In genomic region chr8:76823456-76823855, GRCm38 (mm10) we compare ENCODE assay signal across 30 mouse cellular contexts.
"Had no signal": no experiment of that assay in that cellular context is flagged by ENCODE, and none has a peak within 500 bp of the region (broad histone marks: within the 10 kb centered on the region; RNA-seq: fewer than 3 reads in every experiment).

No protein-coding gene starts in this region.

- H3K4me2 ChIP-seq: embryonic facial prominence, embryonic 12.5 days; embryonic facial prominence, embryonic 13.5 days; embryonic facial prominence, embryonic 15.5 days; forebrain, embryonic 12.5 days; forebrain, embryonic 13.5 days; forebrain, embryonic 15.5 days; heart, embryonic 11.5 days; heart, embryonic 12.5 days had no signal

- H3K36me3 ChIP-seq: embryonic facial prominence, embryonic 12.5 days; embryonic facial prominence, embryonic 13.5 days; embryonic facial prominence, embryonic 15.5 days; forebrain, embryonic 10.5 days; forebrain, embryonic 12.5 days; forebrain, embryonic 15.5 days; heart, embryonic 10.5 days; heart, embryonic 12.5 days had no signal

- H3K4me3 ChIP-seq: embryonic facial prominence, embryonic 12.5 days; embryonic facial prominence, embryonic 13.5 days; embryonic facial prominence, embryonic 15.5 days; erythroblast, embryonic 14.5 days; forebrain, embryonic 10.5 days; forebrain, embryonic 12.5 days; forebrain, embryonic 13.5 days; forebrain, embryonic 15.5 days; gastrocnemius, adult 2 months; heart, adult 2 months; heart, embryonic 10.5 days; heart, embryonic 12.5 days had no signal

- H3K4me1 ChIP-seq: embryonic facial prominence, embryonic 12.5 days; embryonic facial prominence, embryonic 13.5 days; embryonic facial prominence, embryonic 15.5 days; forebrain, embryonic 10.5 days; forebrain, embryonic 12.5 days; forebrain, embryonic 13.5 days; forebrain, embryonic 15.5 days; heart, embryonic 10.5 days; heart, embryonic 12.5 days had no signal

- H3K27ac ChIP-seq: embryonic facial prominence, embryonic 12.5 days; embryonic facial prominence, embryonic 13.5 days; embryonic facial prominence, embryonic 15.5 days; forebrain, embryonic 10.5 days; forebrain, embryonic 12.5 days; forebrain, embryonic 13.5 days; forebrain, embryonic 15.5 days; gastrocnemius, adult 2 months; heart, adult 2 months; heart, embryonic 10.5 days had no signal

- H3K9ac ChIP-seq: embryonic facial prominence, embryonic 12.5 days; embryonic facial prominence, embryonic 13.5 days; embryonic facial prominence, embryonic 15.5 days; forebrain, embryonic 12.5 days; forebrain, embryonic 13.5 days; forebrain, embryonic 15.5 days; forebrain, postnatal 0 days; heart, embryonic 12.5 days had no signal

- H3K27me3 ChIP-seq: embryonic facial prominence, embryonic 12.5 days; embryonic facial prominence, embryonic 13.5 days; embryonic facial prominence, embryonic 15.5 days; forebrain, embryonic 12.5 days; forebrain, embryonic 13.5 days; forebrain, embryonic 15.5 days; heart, embryonic 12.5 days had no signal

- ATAC-seq: forebrain, embryonic 13.5 days; forebrain, embryonic 14.5 days; forebrain, embryonic 15.5 days; forebrain, embryonic 16.5 days; forebrain, postnatal 0 days had no signal

- DNase-seq: cerebellum, adult 8-10 months; cerebellum, adult 9-10 months; cerebellum, adult 9-11 months; cerebellum, postnatal 10 days; cerebellum, postnatal 14 days; cerebellum, postnatal 25 days; cerebellum, postnatal 36 days; embryo, embryonic 11 days; forebrain, postnatal 0 days; gastrocnemius, adult 2 months; gastrocnemius, postnatal 10 days; gastrocnemius, postnatal 14 days; gastrocnemius, postnatal 25 days; gastrocnemius, postnatal 36 days; heart, adult 11 months; heart, adult 18-20 months; heart, adult 2 months had no signal

- H3K9me3 ChIP-seq: embryonic facial prominence, embryonic 12.5 days; embryonic facial prominence, embryonic 13.5 days; embryonic facial prominence, embryonic 15.5 days; forebrain, embryonic 10.5 days; forebrain, embryonic 12.5 days; forebrain, embryonic 13.5 days; forebrain, embryonic 15.5 days; heart, embryonic 10.5 days; heart, embryonic 12.5 days had no signal
